Mouse (Mus musculus): ENCODE measurements around the gene Fkbp9. TPM values are rescaled to one million over a fixed set of nuclear protein-coding genes. Genes with fewer than 3 reads are reported as not detected.

Fkbp9 gene
- 64.5 and 65.3 TPM in 2 replicates for polyA plus RNA-seq (2016; fragmentation: Nextera tagmentation; extraction: Ambion mirVana)

- Histone ChIP-seq H3K4me3 (peak within 1 kb of the TSS; percentile 73), H3K9me3 (replicated peaks) (no peaks in the 10 kb centered on the region), H3K36me3 (peaks cover 12% of the 10 kb centered on the region), H3K4me1 (peaks cover 25% of the 10 kb centered on the region), H3K27ac (replicated peaks) (peak within 1 kb of the TSS; percentile 90), H3K27me3 (ENCODE audit: low read depth, poor library complexity, severe bottlenecking) (peaks cover 12% of the 10 kb centered on the region; the same call in 1 of the 2 replicates)
- DNase-seq (ENCODE audit: low spot score), result peak; percentile 85
- whole genome bisulfite sequencing, result under 1% methylated on average over 58 of the region's 58 CpGs
These were observed at the start of gene Fkbp9 for GRCm38 (mm10) chr6:56831697-56832406. Gene Fkbp9, plus strand, starts transcription at chr6:56832059.

GRCm38 (mm10) chr6:56783561-56784272 is 48.1 kb upstream of the Fkbp9 start:
- no peak overlapping the region for H3K4me3 ChIP-seq
- no peaks in the 10 kb centered on the region for H3K4me1 ChIP-seq
- H3K27ac ChIP-seq (replicated peaks), result no peak overlapping the region
- DNase-seq (ENCODE audit: low spot score), result no peak
- H3K27me3 ChIP-seq (ENCODE audit: low read depth, poor library complexity, severe bottlenecking), result no peaks in the 10 kb centered on the region
- no peaks in the 10 kb centered on the region for H3K9me3 ChIP-seq (replicated peaks)
- H3K36me3 ChIP-seq, result peaks cover 96% of the 10 kb centered on the region
- 87% methylated on average over 4 of the region's 4 CpGs for WGBS

DNA sequence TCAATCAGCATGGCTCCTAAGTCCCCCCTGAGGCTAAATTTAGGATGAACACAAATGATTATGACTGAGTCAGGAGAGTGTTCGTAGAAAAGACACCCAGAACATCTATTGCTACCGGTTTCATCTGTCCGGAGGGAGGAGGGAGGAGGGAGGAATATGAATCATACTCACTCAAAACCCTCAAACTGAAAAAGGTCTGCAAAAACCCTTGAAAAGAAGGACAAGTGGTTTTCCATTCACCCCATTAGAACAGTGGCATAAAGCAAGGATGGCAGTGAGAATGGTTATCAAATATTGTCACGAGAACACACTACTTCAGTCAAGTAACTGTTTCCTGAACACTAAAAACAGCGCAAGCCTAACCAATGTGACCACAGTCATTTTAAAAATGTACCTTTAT is 46.8 kb upstream of the Fkbp9 start:
- 83% methylated on average over 5 of the region's 5 CpGs for WGBS
- DNase-seq (ENCODE audit: low spot score), result no peak

GRCm38 (mm10) chr6:56787668-56788067 is 44.2 kb upstream of the Fkbp9 start:
- no peak for DNase-seq (ENCODE audit: low spot score)
- Histone ChIP-seq H3K36me3 (peaks cover 79% of the 10 kb centered on the region), H3K27ac (replicated peaks) (no peak overlapping the region), H3K4me3 (no peak overlapping the region), H3K4me1 (no peaks in the 10 kb centered on the region), H3K9me3 (replicated peaks) (peaks cover 3% of the 10 kb centered on the region; the same call in 1 of the 2 replicates), H3K27me3 (ENCODE audit: low read depth, poor library complexity, severe bottlenecking) (no peaks in the 10 kb centered on the region)
- WGBS, result 90% methylated on average over 2 of the region's 2 CpGs

More for the DNA sequence above, 46.8 kb upstream of the Fkbp9 start:
- H3K4me3 ChIP-seq, result no peak overlapping the region
- H3K27me3 ChIP-seq (ENCODE audit: low read depth, poor library complexity, severe bottlenecking), result no peaks in the 10 kb centered on the region
- no peaks in the 10 kb centered on the region for H3K9me3 ChIP-seq (replicated peaks)
- no peaks in the 10 kb centered on the region for H3K4me1 ChIP-seq
- H3K27ac ChIP-seq (replicated peaks), result no peak overlapping the region
- peaks cover 92% of the 10 kb centered on the region for H3K36me3 ChIP-seq

GRCm38 (mm10) chr6:56789336-56789735 is 42.5 kb upstream of the Fkbp9 start:
- Histone ChIP-seq H3K27ac (replicated peaks) (no peak overlapping the region), H3K9me3 (replicated peaks) (peaks cover 3% of the 10 kb centered on the region; the same call in 1 of the 2 replicates), H3K27me3 (ENCODE audit: low read depth, poor library complexity, severe bottlenecking) (no peaks in the 10 kb centered on the region), H3K36me3 (peaks cover 81% of the 10 kb centered on the region), H3K4me1 (no peaks in the 10 kb centered on the region), H3K4me3 (no peak overlapping the region)
- no peak for DNase-seq (ENCODE audit: low spot score)
- WGBS, result 90% methylated on average over 3 of the region's 3 CpGs

GRCm38 (mm10) chr6:56794834-56795233 is 37.0 kb upstream of the Fkbp9 start:
- H3K27ac ChIP-seq (replicated peaks), result no peak overlapping the region
- H3K36me3 ChIP-seq, result peaks cover 30% of the 10 kb centered on the region
- 94% methylated on average over 5 of the region's 5 CpGs for WGBS
- H3K4me3 ChIP-seq, result peak overlapping the region; percentile 85
- no peaks in the 10 kb centered on the region for H3K27me3 ChIP-seq (ENCODE audit: low read depth, poor library complexity, severe bottlenecking)
- peaks cover 25% of the 10 kb centered on the region for H3K4me1 ChIP-seq
- peaks cover 3% of the 10 kb centered on the region; the same call in 1 of the 2 replicates for H3K9me3 ChIP-seq (replicated peaks)
- no peak for DNase-seq (ENCODE audit: low spot score)

GRCm38 (mm10) chr6:56796232-56796631 is 35.6 kb upstream of the Fkbp9 start:
- Histone ChIP-seq H3K9me3 (replicated peaks) (0 out of 2 replicates have a peak, but pooled peaks cover 3% of the 10 kb centered on the region), H3K4me1 (peaks cover 25% of the 10 kb centered on the region), H3K27ac (replicated peaks) (peak overlapping the region; percentile 99), H3K27me3 (ENCODE audit: low read depth, poor library complexity, severe bottlenecking) (no peaks in the 10 kb centered on the region), H3K36me3 (peaks cover 30% of the 10 kb centered on the region), H3K4me3 (peak overlapping the region; percentile 85)
- WGBS, result 13% methylated on average over 8 of the region's 8 CpGs
- DNase-seq (ENCODE audit: low spot score), result no peak

DNA sequence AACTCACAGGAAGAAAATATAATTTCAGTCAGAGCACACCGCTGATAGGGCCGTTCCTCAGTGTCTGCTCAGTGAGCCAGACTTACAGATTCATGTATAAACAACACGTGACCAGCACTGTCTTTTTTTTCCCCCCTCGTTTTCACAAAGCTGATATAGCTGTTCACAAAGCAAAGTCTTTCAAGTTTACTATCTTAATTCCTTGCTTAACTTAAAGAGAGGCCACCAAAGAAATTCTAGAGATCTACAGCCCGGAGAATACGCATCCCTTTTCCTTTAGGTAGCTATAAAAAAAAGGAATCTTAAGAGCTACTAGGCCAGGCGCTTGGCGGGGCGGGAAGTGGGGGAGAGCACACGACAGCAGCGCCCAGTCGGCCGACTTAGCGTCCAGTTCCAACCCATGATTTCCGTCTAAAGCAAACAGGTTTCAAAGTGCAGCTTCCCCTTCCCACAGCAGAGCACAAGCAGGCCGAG is 35.2 kb upstream of the Fkbp9 start:
- Histone ChIP-seq H3K9me3 (replicated peaks) (0 out of 2 replicates have a peak, but pooled peaks cover 3% of the 10 kb centered on the region), H3K4me3 (peak overlapping the region; percentile 85), H3K27me3 (ENCODE audit: low read depth, poor library complexity, severe bottlenecking) (no peaks in the 10 kb centered on the region), H3K4me1 (peaks cover 25% of the 10 kb centered on the region), H3K36me3 (peaks cover 27% of the 10 kb centered on the region), H3K27ac (replicated peaks) (peak overlapping the region; percentile 99)
- DNase-seq (ENCODE audit: low spot score), result peak; percentile 50
- 0% methylated on average over 16 of the region's 16 CpGs for WGBS

GRCm38 (mm10) chr6:56797311-56798151 is 34.3 kb upstream of the Fkbp9 start, which contains the start of gene Kbtbd2:
Gene Kbtbd2, minus strand, starts transcription at chr6:56797813.
- Histone ChIP-seq H3K4me1 (peaks cover 25% of the 10 kb centered on the region), H3K27ac (replicated peaks) (peak within 1 kb of the TSS; percentile 99), H3K9me3 (replicated peaks) (no peaks in the 10 kb centered on the region), H3K36me3 (peaks cover 18% of the 10 kb centered on the region), H3K27me3 (ENCODE audit: low read depth, poor library complexity, severe bottlenecking) (no peaks in the 10 kb centered on the region), H3K4me3 (peak within 1 kb of the TSS; percentile 85)
- peak; percentile 94 for DNase-seq (ENCODE audit: low spot score)
- WGBS, result under 1% methylated on average over 98 of the region's 98 CpGs

- Histone ChIP-seq H3K4me1 (peaks cover 25% of the 10 kb centered on the region), H3K27me3 (ENCODE audit: low read depth, poor library complexity, severe bottlenecking) (no peaks in the 10 kb centered on the region), H3K9me3 (replicated peaks) (no peaks in the 10 kb centered on the region), H3K4me3 (peak overlapping the region; percentile 85), H3K36me3 (peaks cover 12% of the 10 kb centered on the region), H3K27ac (replicated peaks) (peak overlapping the region; percentile 99)
- WGBS, result 22% methylated on average over 8 of the region's 8 CpGs
- DNase-seq (ENCODE audit: low spot score), result no peak
These were observed 33.8 kb upstream of the Fkbp9 start for GRCm38 (mm10) chr6:56798152-56798465.

GRCm38 (mm10) chr6:56805026-56805425 is 26.8 kb upstream of the Fkbp9 start:
- H3K4me3 ChIP-seq, result no peak overlapping the region
- no peaks in the 10 kb centered on the region for H3K27me3 ChIP-seq (ENCODE audit: low read depth, poor library complexity, severe bottlenecking)
- H3K36me3 ChIP-seq, result no peaks in the 10 kb centered on the region
- no peak overlapping the region for H3K27ac ChIP-seq (replicated peaks)
- no peak for DNase-seq (ENCODE audit: low spot score)
- H3K4me1 ChIP-seq, result no peaks in the 10 kb centered on the region
- WGBS, result 93% methylated on average over 4 of the region's 4 CpGs
- H3K9me3 ChIP-seq (replicated peaks), result no peaks in the 10 kb centered on the region

DNA sequence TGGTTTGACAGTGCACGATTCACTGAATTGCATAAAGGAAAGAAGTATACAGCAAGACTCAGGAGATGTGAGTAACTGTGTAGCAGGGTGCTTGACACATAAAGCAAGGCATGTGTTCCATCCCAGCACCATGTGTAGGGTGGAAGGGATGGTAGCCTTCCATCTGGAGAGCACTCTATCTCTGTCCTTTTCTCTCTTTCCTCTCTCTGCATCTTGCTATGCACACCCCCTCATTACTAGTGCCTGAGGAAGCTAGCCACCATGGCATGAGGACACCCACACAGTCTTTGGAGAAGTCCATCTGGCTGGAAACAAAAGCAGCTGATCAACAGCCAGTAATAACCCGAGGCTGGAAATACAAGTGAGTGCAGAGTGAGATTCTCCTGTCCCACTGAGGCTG is 25.7 kb upstream of the Fkbp9 start:
- Histone ChIP-seq H3K27me3 (ENCODE audit: low read depth, poor library complexity, severe bottlenecking) (no peaks in the 10 kb centered on the region), H3K4me1 (no peaks in the 10 kb centered on the region), H3K4me3 (no peak overlapping the region), H3K36me3 (no peaks in the 10 kb centered on the region), H3K9me3 (replicated peaks) (no peaks in the 10 kb centered on the region), H3K27ac (replicated peaks) (no peak overlapping the region)
- no peak for DNase-seq (ENCODE audit: low spot score)
- 77% methylated on average over 2 of the region's 2 CpGs for WGBS
